Mouse (Mus musculus): Measurements from ENCODE around the gene Ckm.

GRCm38 (mm10) chr7:19375368-19375767, 29.2 kb upstream of the Ckm start:
- TF ChIP-seq CTCF (IDR thresholded peaks at IDR 0.05; ENCODE audit: low read depth) (no peak), EP300 (IDR thresholded peaks at IDR 0.05; ENCODE audit: low read depth) (no peak)

All from liver, postnatal 0 days (tissue).